ENCODE assay signal across 22 mouse cellular contexts in genomic region chr13:74102831-74103582, GRCm38 (mm10). TPM values are rescaled to one million over a fixed set of nuclear protein-coding genes. Genes with fewer than 3 reads are reported as not detected.
A peak's percentile ranks its signal among the peaks of the same experiment; 100 is the strongest.
DNase-seq lines count a peak whose midpoint lies in the region; ATAC-seq and TF ChIP-seq lines count a peak whose summit lies in the region.
"Had no signal": no experiment of that assay in that cellular context is flagged by ENCODE, and none has a peak within 500 bp of the region (broad histone marks: within the 10 kb centered on the region; RNA-seq: fewer than 3 reads in every experiment).

No protein-coding gene starts in this region.

- no peak for TF ChIP-seq CTCF in liver, postnatal 0 days (IDR thresholded peaks at IDR 0.05; ENCODE audit: low read depth)

- no peaks in the 10 kb centered on the region for H3K36me3 ChIP-seq in intestine, embryonic 15.5 days
- no peaks in the 10 kb centered on the region for H3K36me3 ChIP-seq in liver, postnatal 0 days (replicated peaks; ENCODE audit: insufficient read depth, low read length)
- H3K36me3 ChIP-seq in midbrain, embryonic 14.5 days (ENCODE audit: control insufficient read depth, insufficient read depth, low read length), result no peaks in the 10 kb centered on the region
- H3K36me3 ChIP-seq: heart, embryonic 15.5 days; limb, embryonic 12.5 days; liver, embryonic 13.5 days; midbrain, embryonic 13.5 days; neural tube, embryonic 15.5 days; stomach, embryonic 15.5 days had no signal

- no peaks in the 10 kb centered on the region; the same call in 1 of the 2 replicates for H3K4me1 ChIP-seq in intestine, embryonic 15.5 days (replicated peaks)
- H3K4me1 ChIP-seq in liver, postnatal 0 days (ENCODE audit: insufficient read depth), result no peaks in the 10 kb centered on the region
- no peaks in the 10 kb centered on the region for H3K4me1 ChIP-seq in midbrain, embryonic 14.5 days (ENCODE audit: control insufficient read depth, insufficient read depth, low read length)
- H3K4me1 ChIP-seq: limb, embryonic 12.5 days; liver, embryonic 13.5 days; midbrain, embryonic 13.5 days; neural tube, embryonic 15.5 days; stomach, embryonic 15.5 days had no signal

- H3K9ac ChIP-seq in intestine, embryonic 15.5 days, result no peak overlapping the region
- no peak overlapping the region for H3K9ac ChIP-seq in liver, postnatal 0 days (replicated peaks)
- H3K9ac ChIP-seq in midbrain, embryonic 14.5 days (replicated peaks; ENCODE audit: low read length), result no peak overlapping the region
- H3K9ac ChIP-seq: heart, embryonic 15.5 days; limb, embryonic 12.5 days; liver, embryonic 13.5 days; midbrain, embryonic 13.5 days; neural tube, embryonic 15.5 days; stomach, embryonic 15.5 days had no signal

- no peak for ATAC-seq in intestine, embryonic 15.5 days
- no peak for ATAC-seq in liver, postnatal 0 days
- ATAC-seq in midbrain, embryonic 14.5 days (ENCODE audit: low FRiP score, low TSS enrichment), result no peak
- ATAC-seq: midbrain, embryonic 13.5 days had no signal

- WGBS in intestine, embryonic 15.5 days, result 81% methylated on average over 4 of the region's 4 CpGs
- 80% methylated on average over 4 of the region's 4 CpGs for WGBS in liver, postnatal 0 days (ENCODE audit: insufficient replicate concordance)
- 82% methylated on average over 4 of the region's 4 CpGs for WGBS in midbrain, embryonic 14.5 days

- H3K4me3 ChIP-seq in intestine, embryonic 15.5 days (replicated peaks), result no peak overlapping the region
- no peak overlapping the region for H3K4me3 ChIP-seq in liver, postnatal 0 days (ENCODE audit: low read depth, low read length)
- no peak overlapping the region for H3K4me3 ChIP-seq in midbrain, embryonic 14.5 days (replicated peaks; ENCODE audit: low read depth, low read length)
- H3K4me3 ChIP-seq: heart, embryonic 15.5 days; limb, embryonic 12.5 days; liver, embryonic 13.5 days; midbrain, embryonic 13.5 days; neural tube, embryonic 15.5 days; stomach, embryonic 15.5 days had no signal

- no peaks in the 10 kb centered on the region for H3K27me3 ChIP-seq in intestine, embryonic 15.5 days (replicated peaks)
- H3K27me3 ChIP-seq in liver, postnatal 0 days (ENCODE audit: insufficient read depth, low read length), result 0 out of 2 replicates have a peak, but pooled peaks cover 2% of the 10 kb centered on the region
- H3K27me3 ChIP-seq in midbrain, embryonic 14.5 days (ENCODE audit: control insufficient read depth, insufficient read depth, low read length), result no peaks in the 10 kb centered on the region
- H3K27me3 ChIP-seq: heart, embryonic 15.5 days; liver, embryonic 13.5 days; midbrain, embryonic 13.5 days; neural tube, embryonic 15.5 days; stomach, embryonic 15.5 days had no signal

- DNase-seq in layer of hippocampus, adult 18-20 months (ENCODE audit: low spot score in 2 of 2), result peak; percentile 19 to 38
- no peak for DNase-seq in layer of hippocampus, adult 9-10 months (ENCODE audit: low spot score)
- peak; percentile 53 for DNase-seq in cerebellum, adult 11-12 months
- DNase-seq in cerebellum, adult 9-11 months, result peak; percentile 59
- no peak for DNase-seq in liver, postnatal 0 days
- DNase-seq in midbrain, embryonic 14.5 days, result no peak
- no peak for DNase-seq in urinary bladder, postnatal 10 days (ENCODE audit: low spot score)
- DNase-seq: adrenal gland, adult 2 months; gastrocnemius, postnatal 10 days; kidney, adult 9 months; kidney, postnatal 36 days; liver, embryonic 13.5 days; thymus, adult 18-20 months had no signal

- no peaks in the 10 kb centered on the region for H3K9me3 ChIP-seq in intestine, embryonic 15.5 days
- no peaks in the 10 kb centered on the region for H3K9me3 ChIP-seq in liver, postnatal 0 days (ENCODE audit: low read length)
- H3K9me3 ChIP-seq in midbrain, embryonic 14.5 days (ENCODE audit: control insufficient read depth, low read length), result no peaks in the 10 kb centered on the region
- H3K9me3 ChIP-seq: heart, embryonic 15.5 days; limb, embryonic 12.5 days; liver, embryonic 13.5 days; midbrain, embryonic 13.5 days; neural tube, embryonic 15.5 days; stomach, embryonic 15.5 days had no signal

- peak overlapping the region; percentile 76; the same call in 1 of the 2 replicates for H3K27ac ChIP-seq in intestine, embryonic 15.5 days
- no peak overlapping the region for H3K27ac ChIP-seq in liver, postnatal 0 days (ENCODE audit: low read depth)
- H3K27ac ChIP-seq in midbrain, embryonic 14.5 days (replicated peaks; ENCODE audit: low read depth, low read length), result no peak overlapping the region
- H3K27ac ChIP-seq: heart, embryonic 15.5 days; limb, embryonic 12.5 days; liver, embryonic 13.5 days; midbrain, embryonic 13.5 days; neural tube, embryonic 15.5 days; stomach, embryonic 15.5 days had no signal

- no peak overlapping the region for H3K4me2 ChIP-seq in intestine, embryonic 15.5 days (replicated peaks)
- no peak overlapping the region for H3K4me2 ChIP-seq in liver, postnatal 0 days (ENCODE audit: low read depth, low read length)
- H3K4me2 ChIP-seq in midbrain, embryonic 14.5 days (ENCODE audit: low read length), result no peak overlapping the region
- H3K4me2 ChIP-seq: heart, embryonic 15.5 days; limb, embryonic 12.5 days; liver, embryonic 13.5 days; midbrain, embryonic 13.5 days; neural tube, embryonic 15.5 days; stomach, embryonic 15.5 days had no signal

- no peak for TF ChIP-seq EP300 in liver, postnatal 0 days (IDR thresholded peaks at IDR 0.05; ENCODE audit: low read depth)

RNA-seq across cellular contexts. Expression of gene Slc9a3, which starts 18.2 kb away (rescaled TPM):
- 1 to 10 TPM in 1 of 2 experiments, under 1 TPM in 1; 0.77 to 1.3 TPM for total RNA-seq in layer of hippocampus, adult 18-20 months (2021)
- 5.0 and 6.2 TPM in 2 replicates for polyA plus RNA-seq in intestine, embryonic 15.5 days (2015; fragmentation: Nextera tagmentation; extraction: Ambion mirVana)
- polyA plus RNA-seq in liver, postnatal 0 days (2015; fragmentation: Nextera tagmentation; extraction: Ambion mirVana), result not detected in 2 replicates
- 0.17 and 0.36 TPM in 2 replicates for polyA plus RNA-seq in midbrain, embryonic 14.5 days (2014; fragmentation: Nextera tagmentation; extraction: Ambion mirVana)
- polyA plus RNA-seq: forebrain, embryonic 11.5 days; hindbrain, embryonic 11.5 days; limb, embryonic 12.5 days; liver, embryonic 13.5 days; lung, embryonic 16.5 days had no signal

RNA-seq across cellular contexts. Expression of gene Cep72, which starts 40.9 kb away (rescaled TPM):
- total RNA-seq in layer of hippocampus, adult 18-20 months (2021), result 1 to 10 TPM in 1 of 2 experiments, under 1 TPM in 1; 0.94 to 1.5 TPM
- polyA plus RNA-seq in intestine, embryonic 15.5 days (2015; fragmentation: Nextera tagmentation; extraction: Ambion mirVana), result 14.1 and 15.2 TPM in 2 replicates
- 3.8 and 4.0 TPM in 2 replicates for polyA plus RNA-seq in liver, postnatal 0 days (2015; fragmentation: Nextera tagmentation; extraction: Ambion mirVana)
- polyA plus RNA-seq in midbrain, embryonic 14.5 days (2014; fragmentation: Nextera tagmentation; extraction: Ambion mirVana), result 6.3 and 13.3 TPM in 2 replicates

Comparison
In these comparisons a context has a peak if more than half of its experiments do, and no peak if none do; other contexts are left out.
1. DNase-seq: peak in layer of hippocampus, adult 18-20 months (2 of 2), cerebellum, adult 11-12 months (single experiment) and cerebellum, adult 9-11 months (single experiment); none in layer of hippocampus, adult 9-10 months (single experiment), liver, postnatal 0 days (single experiment), midbrain, embryonic 14.5 days (single experiment) and urinary bladder, postnatal 10 days (single experiment).